Mouse (Mus musculus) heart, postnatal 25 days (tissue): Measurements from ENCODE around the gene Fam171b. TPM values are rescaled to one million over a fixed set of nuclear protein-coding genes. Genes with fewer than 3 reads are reported as not detected.

Experiments
- DNase-seq: peaks from one replicate; pipeline ENCODE4 v3.0.0; 2022; ENCODE audit warnings: low spot score
- intact Hi-C: fragments of 180-260 bp; cut with DNase I; formaldehyde crosslinking; loops from one replicate; pipeline ENCODE4 v1.15.1; 2025
- total RNA-seq, 2 experiments: library from RNA; stranded (reverse); gene quantifications; 2 replicates each; pipeline ENCODE4 v1.2.3; 2021

Fam171b gene
- total RNA-seq, 2 experiments from 2014 or later: 0.81 to 1.4 TPM

GRCm38 (mm10) chr2:83856236-83856635 lies 43.8 kb downstream of the Fam171b start:
- no peak for DNase-seq
- intact Hi-C loops: no loop called here

- intact Hi-C loops: no loop called here
- no peak for DNase-seq
Measured at GRCm38 (mm10) chr2:83883850-83884420, 71.5 kb downstream of the Fam171b start.

DNA sequence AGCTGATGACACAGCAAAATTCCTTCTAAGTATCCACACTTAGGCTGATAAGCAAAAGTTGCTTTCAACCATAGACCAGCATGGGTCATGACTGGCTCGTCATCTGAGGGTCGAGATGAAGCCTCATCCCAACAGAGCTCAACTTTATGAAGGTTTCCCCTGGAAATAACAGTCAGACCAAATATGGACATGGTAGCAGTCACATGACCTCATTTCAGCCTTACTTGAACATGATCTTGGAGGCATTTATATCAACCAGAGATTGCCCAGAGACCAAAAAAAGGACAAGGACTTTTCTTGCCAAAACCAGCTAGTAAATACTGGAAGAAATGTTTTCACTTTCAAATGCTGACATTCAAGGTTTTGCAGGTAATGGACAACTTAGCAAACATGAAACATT lies 81.3 kb downstream of the Fam171b start:
- intact Hi-C loops: no loop called here

DNA sequence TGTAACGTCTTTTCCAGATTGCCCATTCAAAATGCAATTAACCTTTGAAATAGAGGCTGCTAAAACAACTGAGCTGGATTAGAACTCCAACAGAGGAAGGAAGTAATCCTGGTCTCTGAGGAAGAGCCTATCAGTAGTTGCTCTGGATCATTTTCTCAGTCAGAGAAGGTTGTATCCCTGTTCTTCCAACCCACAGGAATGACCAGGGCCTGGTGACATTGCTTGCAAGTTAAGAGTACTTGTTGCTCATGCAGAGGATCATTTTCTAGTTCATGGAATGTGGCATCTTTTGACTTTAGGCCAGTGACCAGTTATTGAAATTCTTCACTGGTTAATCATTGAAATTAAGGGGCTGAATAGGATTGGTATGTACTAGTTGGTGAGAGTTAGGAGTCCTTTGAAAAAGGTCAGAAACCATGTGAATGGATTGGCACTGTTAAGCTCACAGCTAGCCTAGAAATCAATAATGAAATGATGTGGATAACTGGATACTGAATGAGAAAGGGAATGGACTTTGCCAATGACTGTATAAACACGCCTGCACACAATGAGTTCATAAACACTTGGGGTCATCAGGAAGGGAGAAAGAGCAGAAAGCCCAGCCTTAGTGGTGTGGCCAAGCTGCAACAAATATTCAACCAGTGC lies 89.6 kb downstream of the Fam171b start:
- DNase-seq: no peak
- intact Hi-C loops: no loop called here

More for the DNA sequence above, 81.3 kb downstream of the Fam171b start:
- DNase-seq: no peak

GRCm38 (mm10) chr2:83929478-83930088 lies 117.1 kb downstream of the Fam171b start:
- intact Hi-C loops: no loop called here
- no peak for DNase-seq

Other genes starting within 250 kb of the Fam171b start
- 10 to 100 TPM; 48.8 to 52.3 TPM for gene Zc3h15, start 168.2 kb upstream of the Fam171b start, total RNA-seq
- 10 to 100 TPM; 36.7 to 38.3 TPM for gene Itgav, start 88.2 kb upstream of the Fam171b start, total RNA-seq
- gene Zswim2, start 128.6 kb downstream of the Fam171b start, total RNA-seq: not detected
- gene Gm13698, start 143.1 kb downstream of the Fam171b start, total RNA-seq: under 1 TPM; 0.67 to 0.68 TPM
- gene Gm13693, start 148.9 kb downstream of the Fam171b start, total RNA-seq: under 1 TPM; 0.67 to 0.68 TPM
- gene Gm13695, start 154.7 kb downstream of the Fam171b start, total RNA-seq: under 1 TPM; 0.67 to 0.68 TPM
- under 1 TPM; 0.67 to 0.68 TPM for gene Gm13696, start 160.5 kb downstream of the Fam171b start, total RNA-seq
- gene Gm13694, start 166.3 kb downstream of the Fam171b start, total RNA-seq: under 1 TPM; 0.67 to 0.68 TPM
- gene Gm13697, start 172.1 kb downstream of the Fam171b start, total RNA-seq: under 1 TPM; 0.67 to 0.68 TPM
- gene Gm13691, start 177.9 kb downstream of the Fam171b start, total RNA-seq: under 1 TPM; 0.67 to 0.68 TPM